Mouse (Mus musculus) brain, embryonic 14.5 days (tissue): ENCODE measurements around the gene Npas3.

Experiments
- CTCF ChIP-seq: fragments of 200-500 bp; IDR thresholded peaks from 2 replicates; pipeline ENCODE4 v1.5.1; 2012; ENCODE audit warnings: inconsistent platforms, mild to moderate bottlenecking, moderate library complexity, borderline replicate concordance; ENCODE audit not compliant: insufficient read depth, insufficient read length; ENCODE audit errors: extremely low read depth
- POLR2A ChIP-seq: fragments of 200-500 bp; IDR thresholded peaks from 2 replicates; pipeline ENCODE4 v1.6.1; 2012; ENCODE audit warnings: mild to moderate bottlenecking, inconsistent platforms, borderline replicate concordance; ENCODE audit not compliant: poor library complexity, insufficient read depth, insufficient read length, severe bottlenecking; ENCODE audit errors: extremely low read depth

DNA sequence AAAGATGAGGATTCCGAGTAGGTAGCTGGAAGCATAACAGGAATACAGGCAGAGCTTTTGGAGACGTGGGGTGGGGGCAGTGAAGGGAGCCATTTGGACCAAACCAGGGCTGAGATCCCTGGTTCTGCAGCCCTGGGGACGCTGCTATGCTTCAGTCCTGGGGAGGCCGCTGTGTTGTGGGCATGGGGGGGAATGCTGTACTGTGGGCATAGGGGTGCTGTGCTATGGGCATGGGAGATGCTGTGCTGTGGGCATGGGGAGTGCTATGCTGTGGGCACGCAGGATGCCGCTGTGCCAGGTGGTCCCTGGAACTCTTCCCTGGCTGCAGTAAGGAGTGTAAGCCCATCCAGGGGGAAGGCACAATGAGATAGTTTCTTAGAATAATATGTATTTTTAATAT, 81.7 kb downstream of the Npas3 start:
- TF ChIP-seq CTCF (no peak), POLR2A (no peak)
